Mouse (Mus musculus): Measurements from ENCODE around the gene Cep57l1.

DNA sequence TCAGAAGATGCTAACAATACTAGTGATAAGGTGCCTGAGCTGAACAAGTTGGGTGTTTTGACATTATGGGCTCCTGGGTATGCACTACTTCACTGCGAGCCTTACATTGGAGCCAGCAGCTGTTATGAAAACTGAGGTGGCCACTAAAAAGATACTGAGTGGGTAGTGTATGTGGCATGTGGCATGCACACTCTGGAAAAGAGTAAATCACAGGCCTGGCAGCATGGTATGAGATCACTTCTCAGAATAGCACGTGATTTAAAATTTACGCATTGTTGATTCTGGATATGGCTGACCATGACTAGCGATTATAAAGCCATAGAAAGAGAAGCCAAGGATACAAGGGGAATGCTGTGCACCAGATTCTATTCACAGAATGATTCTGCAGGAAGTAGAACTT, 20.8 kb upstream of the Cep57l1 start:
- TF ChIP-seq CTCF (conservative IDR thresholded peaks at IDR 0.05; ENCODE audit: low read length): no peak
- no peak for TF ChIP-seq NANOG (IDR thresholded peaks at IDR 0.05; ENCODE audit: borderline replicate concordance, low read length)

All from E14TG2a.4 (cell line).